Mouse (Mus musculus) brown adipose tissue, adult 24 weeks (tissue): Measurements from ENCODE around the gene Hdgfl2. TPM values are rescaled to one million over a fixed set of nuclear protein-coding genes. Genes with fewer than 3 reads are reported as not detected.
A peak's percentile ranks its signal among the peaks of the same experiment; 100 is the strongest.

ENCODE experiments used
- H3K27ac ChIP-seq: fragments of 200-500 bp; replicated peaks from 2 replicates; pipeline ENCODE4 v1.5.1; 2012; ENCODE audit warnings: low read depth, mild to moderate bottlenecking, low read length
- H3K4me1 ChIP-seq: fragments of 200-500 bp; 2 replicates; pipeline ENCODE4 v1.6.1; 2012; ENCODE audit warnings: low read length, mixed read lengths; ENCODE audit not compliant: control insufficient read depth, insufficient read depth, insufficient read length
- H3K4me3 ChIP-seq: fragments of 200-500 bp; 2 replicates; pipeline ENCODE4 v1.5.1; 2012; ENCODE audit warnings: low read depth, mild to moderate bottlenecking, low read length, moderate library complexity; ENCODE audit not compliant: insufficient read depth
- polyA plus RNA-seq: library from polyadenylated mRNA; stranded (reverse); fragments of >200 nt; gene quantifications from 2 replicates; pipeline ENCODE4 v1.2.4, GENCODE M21; 2012; ENCODE audit not compliant: missing spikeins, insufficient read depth, insufficient read length

The Hdgfl2 gene
- polyA plus RNA-seq, 1 experiment = 17.6 TPM

DNA sequence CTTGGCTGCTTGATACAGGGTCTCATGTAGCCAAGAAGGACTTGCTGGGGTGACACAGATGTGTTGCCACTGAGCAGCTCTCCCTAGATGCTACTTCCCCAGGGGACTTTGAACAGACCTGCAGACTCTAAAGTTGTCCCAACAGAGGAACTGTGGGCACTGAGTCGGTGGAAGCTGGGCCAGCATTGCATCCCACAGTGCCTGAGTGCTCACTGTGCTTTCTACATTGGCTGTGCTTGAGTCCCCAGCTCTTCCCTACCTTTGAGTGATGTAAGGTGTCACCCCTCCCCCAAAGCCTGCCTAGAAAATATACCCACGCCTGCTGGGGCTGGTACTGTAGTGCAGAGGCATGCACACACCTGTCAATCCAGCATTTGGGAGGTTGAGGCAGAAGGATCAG, 28.3 kb downstream of the Hdgfl2 start:
- Histone ChIP-seq H3K4me1 (no peaks in the 10 kb centered on the region), H3K27ac (peak overlapping the region; percentile 98), H3K4me3 (peak overlapping the region; percentile 55)

DNA sequence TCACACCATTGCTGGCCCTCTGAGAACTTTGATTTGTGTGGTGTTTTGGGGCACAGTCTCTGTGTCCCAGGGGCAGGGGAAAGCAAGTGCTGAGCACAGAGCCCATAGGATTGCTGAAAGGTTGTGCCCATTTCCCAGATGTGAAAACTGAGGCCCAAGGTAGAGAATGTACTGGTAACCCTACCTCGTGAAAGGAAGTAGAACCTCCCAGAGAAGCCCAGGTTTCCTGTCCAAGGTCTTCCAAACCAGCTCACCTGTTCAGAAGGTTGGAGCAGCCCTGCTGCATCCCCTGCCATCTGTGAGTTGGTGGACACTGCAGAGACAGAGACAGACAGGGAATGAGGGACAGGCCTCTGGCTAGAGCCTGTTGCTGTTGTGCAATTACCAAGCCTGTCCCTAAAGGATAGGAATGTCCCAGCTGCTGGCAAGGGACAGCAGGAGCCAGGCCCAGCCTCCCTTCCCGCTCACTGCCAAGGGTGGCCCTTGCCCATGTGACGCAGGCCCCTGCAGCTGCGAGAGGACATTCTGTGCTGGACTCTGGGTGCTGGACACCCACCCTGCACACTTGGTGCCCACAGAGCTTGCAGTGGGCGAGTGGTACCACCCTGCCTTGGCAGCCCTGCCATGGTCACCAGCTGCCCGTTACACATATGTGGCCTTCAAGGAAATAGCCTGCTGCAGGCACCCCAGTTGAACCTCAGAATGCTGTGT, 29.1 kb downstream of the Hdgfl2 start:
- Histone ChIP-seq H3K4me3 (peak overlapping the region; percentile 55), H3K27ac (peak overlapping the region; percentile 98), H3K4me1 (no peaks in the 10 kb centered on the region)

DNA sequence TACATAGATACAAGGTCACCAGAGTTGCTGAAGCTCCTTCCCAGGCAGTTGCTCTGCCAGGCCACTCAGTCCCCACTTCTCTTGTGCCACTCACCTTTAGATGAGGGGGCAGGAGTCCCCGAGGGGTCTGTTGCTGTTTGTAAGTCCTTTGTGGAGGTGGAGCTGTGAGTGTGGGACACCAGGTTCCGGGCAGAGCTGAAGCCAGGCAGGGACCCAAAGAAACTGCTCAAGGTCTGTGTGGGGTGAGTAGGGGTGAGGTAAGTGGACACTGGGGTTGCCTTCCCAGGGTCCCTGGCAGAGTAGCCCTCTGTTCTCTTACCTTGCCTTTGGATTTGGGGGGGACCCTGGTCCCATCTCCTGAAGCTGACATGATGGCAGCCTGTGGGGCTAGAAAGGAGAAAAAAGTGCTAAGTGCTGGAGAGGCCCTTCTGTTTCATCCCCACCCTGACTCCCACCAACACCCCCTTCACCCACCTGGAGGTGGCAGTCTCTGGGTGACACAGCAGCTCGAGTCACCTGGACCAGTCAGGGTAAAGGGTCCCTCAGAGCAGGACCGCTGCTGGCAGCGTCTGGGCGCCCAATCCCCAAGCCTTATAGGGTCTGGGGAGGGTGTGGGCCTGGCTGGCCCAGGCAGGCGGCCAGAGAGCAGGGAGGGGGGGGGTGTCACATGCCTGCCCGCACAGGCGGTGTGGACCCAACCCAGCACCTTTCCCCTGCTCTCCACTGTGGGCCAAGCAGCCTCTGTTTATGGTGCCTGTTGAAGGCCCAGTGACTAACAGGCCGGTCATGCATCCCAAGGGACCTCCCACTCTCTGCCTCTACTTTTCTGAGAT, 30.0 kb downstream of the Hdgfl2 start, which contains the start of gene Plin4:
TSS of gene Plin4 (minus strand) at position 585 of the 833 bp plus-strand sequence.
- no peaks in the 10 kb centered on the region for H3K4me1 ChIP-seq
- peak within 1 kb of the TSS; percentile 98 for H3K27ac ChIP-seq
- H3K4me3 ChIP-seq = peak within 1 kb of the TSS; percentile 55

DNA sequence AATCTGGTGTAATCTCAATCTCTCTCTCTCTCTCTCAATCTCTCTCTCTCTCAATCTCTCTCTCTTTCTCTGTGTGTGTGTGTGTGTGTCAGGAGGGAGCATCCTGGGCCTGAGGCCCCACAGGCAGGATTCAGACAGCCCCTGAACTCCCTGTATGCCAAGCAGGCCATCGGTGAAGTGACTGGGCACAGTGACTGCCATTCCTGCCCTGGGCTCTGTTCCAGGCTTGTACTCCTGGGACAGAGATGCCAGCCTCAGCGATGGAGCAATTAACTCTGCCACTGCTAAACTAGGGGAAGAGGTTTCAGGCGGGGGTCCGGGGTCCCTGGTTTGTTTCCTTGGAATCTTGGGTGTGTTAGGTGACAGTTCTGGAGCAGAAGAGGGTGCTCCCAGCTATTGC, 31.1 kb downstream of the Hdgfl2 start:
- H3K4me1 ChIP-seq = no peaks in the 10 kb centered on the region
- H3K27ac ChIP-seq = peak overlapping the region; percentile 98
- no peak overlapping the region for H3K4me3 ChIP-seq

DNA sequence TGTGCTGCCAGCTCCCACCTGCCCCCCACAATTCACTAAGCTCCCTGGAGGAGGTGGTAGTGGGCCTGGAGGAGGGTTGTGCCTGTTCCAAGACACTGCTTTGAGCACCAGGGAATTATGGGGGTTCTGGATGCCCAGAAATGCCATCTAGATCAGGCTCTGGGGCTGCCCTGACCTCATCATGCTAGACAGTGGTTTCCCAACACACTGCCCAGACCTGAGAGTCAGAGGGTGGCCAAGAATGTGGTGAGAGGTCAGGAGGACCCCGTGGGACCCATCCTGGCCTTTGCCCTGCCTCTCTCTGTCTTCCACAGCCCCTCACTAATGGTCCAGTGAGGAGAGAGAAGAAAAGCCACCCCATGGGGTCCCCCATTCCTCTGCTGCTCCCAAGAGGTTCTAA, 31.6 kb downstream of the Hdgfl2 start:
- Histone ChIP-seq H3K4me3 (no peak overlapping the region), H3K4me1 (no peaks in the 10 kb centered on the region), H3K27ac (peak overlapping the region; percentile 91)

DNA sequence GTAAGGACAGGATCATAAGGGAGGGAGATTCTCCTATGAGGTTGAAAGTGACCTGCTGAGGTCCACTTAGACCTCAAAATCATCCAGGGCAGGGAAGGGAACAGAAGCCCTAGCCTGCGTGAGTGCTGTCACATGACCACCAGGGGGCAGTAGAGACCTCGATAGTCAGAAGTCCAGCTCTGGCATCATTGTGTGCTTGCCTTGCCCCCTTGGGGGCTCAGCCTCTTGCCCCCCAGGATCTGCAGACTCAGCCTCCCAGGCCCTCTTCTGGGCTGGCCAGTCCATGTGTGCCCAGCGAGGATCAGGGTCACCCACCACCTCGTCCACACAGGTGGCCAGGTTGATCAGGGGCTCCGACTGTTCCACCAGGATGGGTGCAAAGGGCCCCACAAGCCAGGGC, 32.4 kb downstream of the Hdgfl2 start:
- Histone ChIP-seq H3K4me1 (no peaks in the 10 kb centered on the region), H3K4me3 (no peak overlapping the region), H3K27ac (peak overlapping the region; percentile 91)

DNA sequence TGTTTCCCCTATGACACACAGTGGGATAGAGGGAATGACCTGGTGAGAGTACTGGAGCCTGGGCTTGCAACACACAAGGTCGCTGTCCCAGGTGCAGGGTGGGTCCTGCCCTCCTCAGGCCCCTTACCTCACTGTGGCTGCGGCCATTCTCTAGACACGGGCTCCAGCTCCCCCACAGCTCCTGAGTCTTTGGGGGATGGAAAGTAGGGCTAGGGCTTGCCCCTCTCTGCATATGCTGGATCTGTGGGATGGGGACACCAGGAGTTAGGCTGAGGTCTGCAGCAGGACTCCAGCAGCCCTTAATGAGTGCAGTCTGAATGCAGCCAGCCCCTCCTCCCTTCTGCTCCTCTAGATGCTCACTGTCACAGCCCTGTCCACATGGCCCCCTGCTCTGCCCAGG, 33.3 kb downstream of the Hdgfl2 start:
- no peaks in the 10 kb centered on the region for H3K4me1 ChIP-seq
- peak overlapping the region; percentile 4; the same call in 1 of the 2 replicates for H3K4me3 ChIP-seq
- peak overlapping the region; percentile 36 for H3K27ac ChIP-seq

DNA sequence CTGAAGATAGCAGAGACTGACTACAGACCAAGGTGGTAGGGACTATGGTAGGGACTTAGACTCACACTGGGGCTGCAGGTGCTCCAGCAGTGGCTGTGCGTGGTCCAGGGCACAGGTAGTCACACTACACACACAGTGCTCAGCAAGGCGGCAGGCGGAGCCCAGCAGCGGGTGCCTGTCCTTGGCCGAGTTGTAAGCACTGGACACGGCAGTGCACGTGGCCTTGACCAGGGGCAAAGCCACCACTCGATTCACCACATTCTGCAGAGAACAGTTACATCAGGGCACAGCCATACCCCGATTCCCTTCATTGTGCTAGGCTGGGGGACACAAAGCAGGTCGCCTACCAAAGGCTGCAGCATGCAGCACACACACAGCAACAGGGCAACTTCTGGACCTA, 36.8 kb downstream of the Hdgfl2 start:
- Histone ChIP-seq H3K4me3 (peak overlapping the region; percentile 78), H3K4me1 (0 out of 2 replicates have a peak, but pooled peaks cover 4% of the 10 kb centered on the region), H3K27ac (peak overlapping the region; percentile 96)

DNA sequence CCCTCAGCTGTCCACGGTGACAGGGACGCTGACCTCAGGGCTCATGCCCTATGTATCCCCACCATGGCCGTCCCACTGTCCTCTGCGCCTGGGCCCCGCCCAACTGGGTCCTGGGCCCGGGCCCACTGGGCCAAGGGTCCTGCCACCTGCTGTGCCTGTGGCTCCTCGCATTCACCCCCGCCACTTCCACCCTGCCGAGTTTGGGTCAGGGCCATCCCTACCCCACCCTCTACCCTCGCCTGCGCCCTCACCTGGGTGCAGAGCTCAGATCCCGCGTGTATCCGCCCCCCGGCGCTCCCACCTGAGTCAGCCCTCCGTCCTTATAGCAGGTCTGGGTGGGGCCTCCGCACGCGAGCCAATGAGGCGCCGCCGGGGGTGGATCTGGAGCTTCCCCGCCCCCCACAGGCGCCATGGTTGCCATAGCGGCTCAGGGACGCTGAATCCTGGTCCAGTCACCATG, 37.8 kb downstream of the Hdgfl2 start, which contains the start of gene Plin5:
TSS of gene Plin5 (minus strand) at position 346 of the 460 bp plus-strand sequence.
- H3K27ac ChIP-seq = peak within 1 kb of the TSS; percentile 96
- peaks cover 4% of the 10 kb centered on the region; the same call in 1 of the 2 replicates for H3K4me1 ChIP-seq
- H3K4me3 ChIP-seq = peak within 1 kb of the TSS; percentile 78

DNA sequence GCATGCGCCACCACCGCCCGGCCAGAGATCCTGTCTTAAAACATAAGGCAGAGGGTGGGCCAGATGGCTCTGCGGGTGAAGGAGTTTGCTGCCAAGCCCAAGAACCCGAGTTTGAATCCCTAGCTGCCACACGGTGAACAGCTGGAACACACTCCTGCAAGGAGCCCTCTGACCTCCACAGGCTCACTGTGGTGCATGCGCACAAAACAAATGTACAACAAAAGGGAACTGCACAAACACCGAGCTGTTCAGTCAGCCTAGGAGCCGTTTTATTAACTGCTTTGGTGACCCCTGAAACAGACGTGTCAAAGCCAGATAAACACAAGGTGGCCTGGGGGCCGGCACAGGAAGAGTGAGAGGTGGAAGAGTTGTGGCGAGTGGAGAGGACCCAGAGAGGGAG, 40.0 kb downstream of the Hdgfl2 start:
- H3K27ac ChIP-seq = peak overlapping the region; percentile 32
- H3K4me1 ChIP-seq = peaks cover 7% of the 10 kb centered on the region; the same call in 1 of the 2 replicates
- H3K4me3 ChIP-seq = peak overlapping the region; percentile 64

DNA sequence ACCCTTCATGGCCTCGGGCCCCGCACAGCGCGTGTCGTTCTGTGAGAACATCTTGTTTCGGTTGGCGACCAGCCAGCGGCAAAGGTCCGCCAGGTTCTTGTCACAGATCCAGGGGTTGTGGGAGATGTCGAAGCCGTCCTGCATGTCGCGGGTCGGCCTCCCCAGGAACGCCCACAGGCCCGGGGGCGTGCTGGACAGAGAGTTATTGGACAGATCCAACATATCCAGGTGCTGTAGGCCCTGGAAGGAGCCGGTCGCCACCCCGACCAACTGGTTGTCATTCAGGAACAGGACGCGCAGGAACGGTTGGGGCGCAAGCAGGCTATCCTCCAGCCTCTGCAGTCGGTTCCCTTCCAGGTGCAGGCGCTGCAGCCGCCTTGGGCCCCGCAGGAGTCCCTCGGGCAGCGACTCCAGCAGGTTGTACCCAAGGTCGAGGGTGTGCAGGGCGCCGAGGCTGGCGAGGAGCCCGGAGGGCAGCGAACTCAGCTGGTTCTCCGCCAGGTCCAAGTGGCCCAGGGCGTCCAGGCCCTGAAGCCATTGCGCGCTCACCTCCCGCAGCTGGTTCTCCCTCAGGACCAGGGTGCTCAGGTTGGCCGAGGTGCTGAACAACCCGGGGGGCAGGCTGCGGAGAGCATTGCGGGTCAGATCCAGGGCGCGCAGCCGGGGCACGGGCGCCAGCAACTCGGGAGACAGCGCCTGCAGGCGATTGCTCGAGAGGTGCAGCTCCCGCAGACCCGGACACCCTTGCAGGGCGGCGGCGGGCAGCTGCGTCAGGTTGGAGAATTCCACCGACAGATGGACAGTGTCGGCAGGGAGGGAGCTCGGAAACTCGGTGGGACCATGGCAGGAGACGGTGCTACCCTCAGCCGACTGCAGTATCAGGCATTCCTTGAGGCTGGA, 40.8 kb downstream of the Hdgfl2 start:
- Histone ChIP-seq H3K27ac (peak overlapping the region; percentile 78), H3K4me1 (peaks cover 7% of the 10 kb centered on the region; the same call in 1 of the 2 replicates), H3K4me3 (peak overlapping the region; percentile 64)

DNA sequence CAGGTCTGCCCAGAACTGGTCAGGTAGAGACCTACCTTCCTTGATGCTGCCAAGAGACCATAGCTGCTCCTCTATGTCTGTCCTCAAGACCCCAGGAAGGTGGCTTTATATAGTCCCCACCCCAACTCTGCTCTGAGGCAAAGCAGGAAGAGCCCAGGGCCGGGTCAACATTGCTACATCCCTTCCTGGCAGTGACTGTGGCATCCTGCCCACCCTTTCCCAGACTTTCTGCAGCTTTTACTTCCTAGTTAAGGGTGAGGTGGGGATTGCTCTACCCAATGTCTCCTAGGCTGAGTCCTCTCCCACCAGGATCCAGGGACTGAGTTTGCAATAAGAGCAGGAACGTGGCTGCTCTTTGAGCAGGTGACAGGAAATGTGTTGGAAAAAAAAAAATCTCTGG, 42.4 kb downstream of the Hdgfl2 start, which contains the start of gene Lrg1:
TSS of gene Lrg1 (minus strand) at position 176 of the 400 bp plus-strand sequence.
- peaks cover 7% of the 10 kb centered on the region; the same call in 1 of the 2 replicates for H3K4me1 ChIP-seq
- peak within 1 kb of the TSS; percentile 64 for H3K4me3 ChIP-seq
- H3K27ac ChIP-seq = peak within 1 kb of the TSS; percentile 78

DNA sequence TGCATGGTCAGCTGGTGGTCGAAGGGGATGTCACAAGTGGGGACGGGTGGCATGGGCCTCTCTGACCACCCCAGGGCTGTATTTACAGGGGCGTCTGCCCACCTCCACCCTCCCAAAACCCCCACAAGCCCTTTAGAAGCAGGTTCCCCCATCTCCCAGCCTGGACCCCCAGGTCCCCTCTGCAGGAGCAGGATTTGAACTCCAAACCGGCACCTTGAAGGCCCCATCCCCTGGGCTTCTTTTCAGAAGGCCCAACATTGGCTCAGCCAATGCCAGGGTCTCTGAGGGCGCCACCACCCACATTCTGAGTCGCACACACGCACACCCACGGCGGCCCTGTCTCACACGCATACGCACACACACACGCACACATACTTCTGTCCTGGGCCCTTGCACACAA, 43.7 kb downstream of the Hdgfl2 start:
- peaks cover 7% of the 10 kb centered on the region; the same call in 1 of the 2 replicates for H3K4me1 ChIP-seq
- no peak overlapping the region for H3K27ac ChIP-seq
- H3K4me3 ChIP-seq = peak overlapping the region; percentile 64

DNA sequence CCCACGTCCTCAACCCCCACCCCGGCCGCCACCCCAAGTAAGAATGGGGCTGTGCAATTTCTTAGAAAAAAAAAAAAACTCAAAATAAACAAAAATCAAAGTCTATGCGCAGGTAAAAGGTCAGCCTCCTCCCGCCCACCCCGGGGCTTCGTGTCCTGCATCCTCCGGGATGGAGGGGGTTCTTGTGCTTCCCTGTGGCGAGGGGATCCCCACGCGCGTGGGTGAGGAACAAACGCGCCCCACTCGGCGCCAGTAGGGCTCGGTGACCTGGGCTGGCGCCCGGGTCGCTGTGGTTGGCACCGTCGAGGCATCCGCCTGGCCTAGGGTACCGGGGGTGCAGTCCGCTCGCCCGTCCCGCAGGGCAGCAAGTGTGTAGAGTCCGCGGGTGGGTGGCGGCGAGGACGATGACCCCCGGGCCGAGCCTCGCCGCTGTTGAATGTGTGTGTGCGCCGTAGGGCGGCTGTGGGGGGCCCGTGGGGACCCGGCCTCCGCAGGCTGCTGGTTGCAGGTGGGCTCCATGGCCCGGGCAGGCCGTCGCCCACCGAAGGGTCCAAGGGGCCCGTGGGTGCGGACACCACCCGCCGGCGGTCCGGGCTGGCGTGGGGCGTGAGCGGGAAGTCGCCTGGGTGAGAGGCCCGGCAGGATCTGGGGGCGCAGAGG, 44.4 kb downstream of the Hdgfl2 start:
- Histone ChIP-seq H3K27ac (peak overlapping the region; percentile 69), H3K4me1 (peaks cover 7% of the 10 kb centered on the region; the same call in 1 of the 2 replicates), H3K4me3 (peak overlapping the region; percentile 64)
